Mouse (Mus musculus) olfactory bulb, adult 2 months (tissue): ENCODE data around the gene Hddc3.

Source experiments
- CTCF ChIP-seq: fragments of 200-500 bp; IDR thresholded peaks from 2 replicates; pipeline ENCODE4 v1.5.1; 2012; ENCODE audit warnings: low read depth, mild to moderate bottlenecking, low read length, moderate library complexity; ENCODE audit not compliant: insufficient read depth
- POLR2A ChIP-seq: fragments of 200-500 bp; IDR thresholded peaks from 2 replicates; pipeline ENCODE4 v1.6.1; 2012; ENCODE audit warnings: mild to moderate bottlenecking, low read depth, low read length, moderate library complexity; ENCODE audit not compliant: insufficient read depth

DNA sequence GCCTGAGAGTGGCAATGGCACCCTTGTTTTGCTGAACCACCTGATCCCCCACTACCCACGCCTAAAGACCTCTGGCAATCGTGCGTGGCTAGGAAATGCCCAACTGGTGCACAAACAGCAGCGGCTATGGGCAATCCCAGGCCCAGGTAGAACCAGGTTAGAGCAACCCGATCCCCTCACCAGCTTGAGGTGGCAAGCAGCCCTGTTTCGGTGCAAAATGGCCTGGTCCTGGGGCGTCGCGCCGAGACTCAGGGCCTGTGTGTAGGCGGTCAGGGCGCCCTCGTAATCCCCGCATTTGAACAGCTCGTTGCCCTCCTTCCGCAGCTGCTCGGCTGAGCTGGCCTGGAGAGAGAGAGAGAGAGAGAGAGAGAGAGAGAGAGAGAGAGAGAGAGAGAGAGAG is 3.5 kb upstream of the Hddc3 start:
- TF ChIP-seq CTCF (no peak), POLR2A (no peak)
